Mouse (Mus musculus) embryo, embryonic 9.5 days (tissue): ENCODE measurements at regions not wholly inside any gene's neighbourhood (a gene's known extent, or its start where the extent isn't known, plus 50 kb on each side); places are given as distances from the start of the nearest gene placed in this dataset.

Experiments used
- DNase-seq: peaks from one replicate; pipeline ENCODE4 v3.0.0-alpha.2; 2017; ENCODE audit errors: extremely low spot score

- DNase-seq = no peak
These were observed 204.7 kb upstream of the Slc39a10 start for GRCm38 (mm10) chr1:47097084-47097996.

- no peak for DNase-seq
These were observed 201.8 kb upstream of the Slc39a10 start for GRCm38 (mm10) chr1:47094498-47094897.

- DNase-seq = no peak
These were observed 200.8 kb upstream of the Slc39a10 start for GRCm38 (mm10) chr1:47093289-47093947.

- DNase-seq = no peak
These were observed 183.8 kb upstream of the Slc39a10 start for GRCm38 (mm10) chr1:47076423-47076822.

GRCm38 (mm10) chr1:47058149-47058548 is 165.5 kb upstream of the Slc39a10 start:
- no peak for DNase-seq

- DNase-seq = no peak
These were observed 164.7 kb upstream of the Slc39a10 start for GRCm38 (mm10) chr1:47057344-47057743.

GRCm38 (mm10) chr1:47051109-47051508 is 158.5 kb upstream of the Slc39a10 start:
- no peak for DNase-seq

- no peak for DNase-seq
These were observed 157.8 kb upstream of the Slc39a10 start for GRCm38 (mm10) chr1:47050492-47050891.

GRCm38 (mm10) chr1:47037576-47037975 is 144.9 kb upstream of the Slc39a10 start:
- no peak for DNase-seq

GRCm38 (mm10) chr1:47019356-47019755 is 126.7 kb upstream of the Slc39a10 start:
- DNase-seq = peak; percentile 38

GRCm38 (mm10) chr1:47014526-47014925 is 121.9 kb upstream of the Slc39a10 start:
- no peak for DNase-seq

- no peak for DNase-seq
These were observed 111.1 kb upstream of the Slc39a10 start for GRCm38 (mm10) chr1:47003746-47004145.

GRCm38 (mm10) chr1:46999337-46999736 is 106.7 kb upstream of the Slc39a10 start:
- no peak for DNase-seq

- DNase-seq = no peak
These were observed 93.3 kb upstream of the Slc39a10 start for GRCm38 (mm10) chr1:46985978-46986377.

- no peak for DNase-seq
These were observed 90.4 kb upstream of the Slc39a10 start for GRCm38 (mm10) chr1:46983093-46983492.

GRCm38 (mm10) chr1:46970470-46970869 is 77.8 kb upstream of the Slc39a10 start:
- DNase-seq = peak; percentile 31

- DNase-seq = no peak
These were observed 75.7 kb upstream of the Slc39a10 start for GRCm38 (mm10) chr1:46968361-46968760.

GRCm38 (mm10) chr1:46966917-46967266 is 74.2 kb upstream of the Slc39a10 start:
- no peak for DNase-seq

GRCm38 (mm10) chr1:46965996-46966916 is 73.6 kb upstream of the Slc39a10 start:
- DNase-seq = no peak

- no peak for DNase-seq
These were observed 71.5 kb upstream of the Slc39a10 start for GRCm38 (mm10) chr1:46963973-46964727.
